In genomic region chr4:55757148-55757927, GRCm38 (mm10) we compare ENCODE assay signal across 16 mouse cellular contexts.
DNase-seq lines count a peak whose midpoint lies in the region; ATAC-seq lines count a peak whose summit lies in the region.
"Had no signal": no experiment of that assay in that cellular context is flagged by ENCODE, and none has a peak within 500 bp of the region (broad histone marks: within the 10 kb centered on the region; RNA-seq: fewer than 3 reads in every experiment).

No protein-coding gene starts in this region.

- no peak for ATAC-seq in hindbrain, embryonic 13.5 days (ENCODE audit: low FRiP score)
- ATAC-seq: CD4-positive, CD25-positive, alpha-beta regulatory T cell, adult 4 months; Patski had no signal

- 60% methylated on average over 15 of the region's 15 CpGs for WGBS in hindbrain, embryonic 10.5 days
- 58% methylated on average over 15 of the region's 15 CpGs for WGBS in hindbrain, embryonic 13.5 days
- 43% methylated on average over 15 of the region's 15 CpGs for WGBS in midbrain, embryonic 10.5 days

- H3K36me3 ChIP-seq in hindbrain, embryonic 10.5 days: no peaks in the 10 kb centered on the region
- no peaks in the 10 kb centered on the region for H3K36me3 ChIP-seq in hindbrain, embryonic 13.5 days
- H3K36me3 ChIP-seq in midbrain, embryonic 10.5 days: no peaks in the 10 kb centered on the region

- H3K4me3 ChIP-seq in hindbrain, embryonic 10.5 days: no peak overlapping the region
- no peak overlapping the region for H3K4me3 ChIP-seq in hindbrain, embryonic 13.5 days
- 0 out of 2 replicates have a peak overlapping the region, but pooled peaks have one; percentile 5 for H3K4me3 ChIP-seq in midbrain, embryonic 10.5 days
- H3K4me3 ChIP-seq: erythroblast, embryonic 14.5 days had no signal

- no peak overlapping the region for H3K4me2 ChIP-seq in hindbrain, embryonic 13.5 days

- DNase-seq in hindbrain, embryonic 10.5 days (ENCODE audit: low spot score): peak; percentile 11
- DNase-seq in thymus, postnatal 14 days: peak; percentile 9
- no peak for DNase-seq in thymus, postnatal 25 days
- DNase-seq in midbrain, embryonic 10.5 days (ENCODE audit: low spot score): peak; percentile 57
- DNase-seq in cerebellum, adult 18-20 months: no peak
- DNase-seq in layer of hippocampus, postnatal 14 days (ENCODE audit: low spot score in 2 of 2): no peak
- no peak for DNase-seq in spleen, adult 12 weeks (ENCODE audit: low spot score)
- DNase-seq: adrenal gland, adult 8-10 months; cerebellum, adult 2 months; heart, postnatal 10 days; kidney, adult 2 months; thymus, adult 2 months had no signal

- no peak overlapping the region for H3K27ac ChIP-seq in hindbrain, embryonic 10.5 days
- H3K27ac ChIP-seq in hindbrain, embryonic 13.5 days: no peak overlapping the region
- H3K27ac ChIP-seq in midbrain, embryonic 10.5 days (replicated peaks): peak overlapping the region; percentile 42; the same call in 1 of the 2 replicates

- peaks cover 15% of the 10 kb centered on the region; the same call in 1 of the 2 replicates for H3K4me1 ChIP-seq in hindbrain, embryonic 10.5 days (replicated peaks)
- no peaks in the 10 kb centered on the region for H3K4me1 ChIP-seq in hindbrain, embryonic 13.5 days (replicated peaks)
- peaks cover 24% of the 10 kb centered on the region for H3K4me1 ChIP-seq in midbrain, embryonic 10.5 days

- no peaks in the 10 kb centered on the region for H3K9me3 ChIP-seq in hindbrain, embryonic 10.5 days
- no peaks in the 10 kb centered on the region for H3K9me3 ChIP-seq in hindbrain, embryonic 13.5 days
- H3K9me3 ChIP-seq in midbrain, embryonic 10.5 days (replicated peaks): no peaks in the 10 kb centered on the region

- no peaks in the 10 kb centered on the region; the same call in 1 of the 2 replicates for H3K27me3 ChIP-seq in hindbrain, embryonic 10.5 days (ENCODE audit: insufficient read depth, poor library complexity, severe bottlenecking)
- no peaks in the 10 kb centered on the region for H3K27me3 ChIP-seq in hindbrain, embryonic 13.5 days
- H3K27me3 ChIP-seq in midbrain, embryonic 10.5 days (ENCODE audit: low read depth, poor library complexity, severe bottlenecking): no peaks in the 10 kb centered on the region
- H3K27me3 ChIP-seq: Patski had no signal

- no peak overlapping the region for H3K9ac ChIP-seq in hindbrain, embryonic 13.5 days

Comparison
In these comparisons a context has a peak if more than half of its experiments do, and no peak if none do; other contexts are left out.
1. DNase-seq: peak in hindbrain, embryonic 10.5 days (single experiment), thymus, postnatal 14 days (single experiment) and midbrain, embryonic 10.5 days (single experiment); none in thymus, postnatal 25 days (single experiment), cerebellum, adult 18-20 months (0 of 2), layer of hippocampus, postnatal 14 days (0 of 2) and spleen, adult 12 weeks (single experiment).